Mouse (Mus musculus): ENCODE data around the gene Cpsf2.

DNA sequence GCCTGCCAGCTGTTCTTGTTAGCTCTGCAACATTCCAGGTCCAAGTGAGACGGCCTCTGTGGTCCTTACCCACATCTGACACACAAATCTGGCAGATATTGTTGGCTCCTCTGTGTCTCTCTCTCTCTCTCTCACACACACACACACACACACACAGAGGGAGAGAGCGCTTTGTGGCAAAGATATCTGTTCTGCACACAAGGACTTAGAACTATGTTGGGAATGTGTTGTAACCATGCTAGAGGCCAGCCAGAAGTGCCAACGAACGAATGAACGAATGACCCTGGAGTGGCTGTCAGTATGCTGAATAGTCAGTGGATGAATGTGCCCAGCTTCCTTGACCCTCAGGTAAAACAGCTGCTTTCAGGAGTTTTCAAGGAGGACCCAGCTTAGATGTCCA, 68.1 kb downstream of the Cpsf2 start:
- no peak for TF ChIP-seq POLR2A (IDR thresholded peaks at IDR 0.05; ENCODE audit: borderline replicate concordance, extremely low read depth, low read depth, low read length)
- TF ChIP-seq CTCF (IDR thresholded peaks at IDR 0.05; ENCODE audit: insufficient read depth, low read length): no peak

Measured in lung, adult 2 months (tissue).